Mouse (Mus musculus): ENCODE measurements around the gene Naa16. TPM values are rescaled to one million over a fixed set of nuclear protein-coding genes. Genes with fewer than 3 reads are reported as not detected.

Naa16 gene
- total RNA-seq, 2 experiments from 2014 or later, result 12.6 to 13.8 TPM

- no peak for DNase-seq
- intact Hi-C loops (cut with DNase I), result no loop called here
Measured at GRCm38 (mm10) chr14:79331936-79332335, 58.6 kb downstream of the Naa16 start.

- intact Hi-C loops (cut with DNase I), result no loop called here
- DNase-seq, result no peak
Measured at GRCm38 (mm10) chr14:79330944-79331561, 59.5 kb downstream of the Naa16 start.

- intact Hi-C loops (cut with DNase I), result loop anchor here (5.0 to 10.0 kb wide), 2 partner anchors 205 to 662 kb away; no protein-coding TSS in a partner anchor
- peak; percentile 21 for DNase-seq
Measured at GRCm38 (mm10) chr14:79327033-79327432, 63.5 kb downstream of the Naa16 start.

DNA sequence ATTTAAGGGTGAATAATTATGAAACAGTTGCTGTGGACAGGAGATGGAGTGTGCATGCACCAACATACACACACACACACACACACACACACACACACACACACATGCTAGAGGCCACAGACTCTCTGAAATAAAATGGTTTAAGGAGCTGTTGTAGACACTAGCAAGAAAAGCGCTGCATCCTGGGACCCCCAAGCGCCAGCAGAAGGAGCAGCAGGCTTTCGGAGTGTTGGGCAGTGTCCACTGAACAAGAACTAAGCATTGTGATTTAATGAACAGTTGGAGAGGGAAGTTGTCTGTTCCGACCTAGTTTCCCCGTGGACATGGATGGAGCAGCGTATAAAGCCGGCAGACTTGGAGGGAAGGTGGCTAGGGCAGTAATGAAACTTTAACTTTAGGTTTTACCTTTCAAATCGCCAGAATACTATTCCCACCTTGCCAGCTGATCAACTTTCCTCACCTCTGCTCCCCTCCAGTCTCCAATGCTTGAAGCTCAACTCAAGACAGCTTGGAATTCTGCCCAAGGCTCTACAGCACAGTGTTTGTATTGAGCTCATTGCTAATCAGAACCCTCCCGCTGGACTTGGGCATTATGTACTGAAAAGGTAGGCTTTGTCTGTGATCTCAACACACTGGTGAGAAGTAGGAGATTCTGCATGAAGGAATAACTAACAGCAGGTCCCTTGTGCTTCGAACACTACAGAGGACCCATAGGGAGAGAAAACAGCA is 66.3 kb downstream of the Naa16 start:
- peak; percentile 21 for DNase-seq
- intact Hi-C loops (cut with DNase I), result loop anchor here (10.0 kb wide), 1 partner anchor 659 kb away; no protein-coding TSS in a partner anchor

DNA sequence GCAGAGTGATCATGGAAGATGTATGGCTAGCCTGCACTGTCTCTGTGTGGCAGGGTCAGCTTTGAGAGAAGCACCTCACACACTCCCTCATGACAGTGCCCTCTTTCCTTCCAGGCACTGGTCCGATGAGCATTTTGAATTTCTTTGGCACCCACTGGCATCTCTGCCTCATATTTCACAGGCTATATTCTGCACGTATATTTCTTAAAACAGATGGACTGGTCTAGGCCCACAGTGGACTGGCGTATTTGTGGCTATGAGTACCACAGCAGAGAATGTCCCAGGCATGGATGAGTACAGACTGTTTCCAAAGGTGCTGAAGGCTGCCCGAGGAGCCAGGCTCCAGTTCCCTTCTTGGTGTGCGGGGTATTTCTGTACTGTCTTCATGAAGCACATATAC is 68.7 kb downstream of the Naa16 start:
- no peak for DNase-seq
- intact Hi-C loops (cut with DNase I), result loop anchor here (10.0 kb wide), 1 partner anchor 657 kb away; no protein-coding TSS in a partner anchor

GRCm38 (mm10) chr14:79321152-79321551 is 69.4 kb downstream of the Naa16 start:
- intact Hi-C loops (cut with DNase I), result loop anchor here (10.0 kb wide), 1 partner anchor 656 kb away; no protein-coding TSS in a partner anchor

DNA sequence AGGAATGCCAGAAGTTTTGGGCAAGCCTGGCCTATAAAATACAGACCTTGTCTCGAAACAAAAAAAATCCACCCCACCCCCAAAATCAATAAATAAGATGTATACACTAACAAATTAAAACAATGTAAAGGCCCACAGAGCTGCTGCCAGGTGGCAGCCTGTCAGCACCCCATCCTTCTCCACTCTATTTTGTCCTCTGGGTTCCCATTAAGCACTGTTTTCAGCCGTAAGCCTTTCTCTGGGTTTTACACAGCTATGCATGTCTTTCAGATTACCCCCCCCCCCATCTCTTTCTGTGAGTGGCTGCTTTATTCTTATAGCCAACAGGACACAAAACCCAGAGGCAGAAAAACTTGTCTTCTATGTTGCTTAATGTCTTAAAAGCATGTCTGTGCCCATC is 73.0 kb downstream of the Naa16 start:
- intact Hi-C loops (cut with DNase I), result no loop called here

More at GRCm38 (mm10) chr14:79321152-79321551, 69.4 kb downstream of the Naa16 start:
- DNase-seq, result peak; percentile 50

GRCm38 (mm10) chr14:79315877-79316276 is 74.7 kb downstream of the Naa16 start:
- DNase-seq, result no peak
- intact Hi-C loops (cut with DNase I), result no loop called here

More for the DNA sequence above, 73.0 kb downstream of the Naa16 start:
- DNase-seq, result no peak

DNA sequence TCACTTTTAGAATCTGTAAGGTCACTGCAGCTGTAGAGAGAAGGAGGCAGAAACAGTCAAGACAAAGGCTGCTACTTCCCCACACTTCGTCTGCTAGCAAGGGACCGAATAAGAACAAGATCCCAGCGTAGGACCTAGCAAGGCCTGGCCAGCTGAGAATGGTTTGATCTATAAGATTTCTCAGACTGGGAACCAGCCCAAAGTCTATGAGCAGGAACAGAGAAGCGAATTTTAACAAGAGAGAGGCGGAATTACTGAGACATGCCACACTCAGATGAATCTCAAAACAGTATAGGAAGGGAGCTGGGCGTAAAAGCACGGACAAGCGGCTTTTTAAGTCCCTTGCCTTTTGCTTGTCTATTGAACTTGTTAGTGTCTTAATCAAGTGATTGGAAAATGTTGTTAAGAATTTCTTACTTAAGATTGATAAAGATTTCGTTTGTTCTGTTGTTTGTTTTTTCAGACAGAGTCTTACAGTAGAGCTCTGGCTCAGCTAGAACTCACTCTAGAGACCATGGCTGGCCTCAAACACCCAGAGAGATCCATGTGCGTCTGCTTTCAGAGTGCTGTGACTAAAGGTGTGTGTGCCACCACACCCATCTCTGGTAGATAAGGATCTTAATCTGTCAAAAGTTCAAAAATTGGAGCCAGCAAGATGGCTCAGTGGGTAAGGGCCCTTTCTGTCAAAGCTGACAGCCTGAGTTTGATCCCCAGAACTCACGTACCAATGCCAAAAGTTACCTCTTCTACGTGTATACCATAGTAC is 76.2 kb downstream of the Naa16 start:
- no peak for DNase-seq
- intact Hi-C loops (cut with DNase I), result no loop called here

- intact Hi-C loops (cut with DNase I), result no loop called here
- no peak for DNase-seq
Measured at GRCm38 (mm10) chr14:79313439-79314175, 77.0 kb downstream of the Naa16 start.

DNA sequence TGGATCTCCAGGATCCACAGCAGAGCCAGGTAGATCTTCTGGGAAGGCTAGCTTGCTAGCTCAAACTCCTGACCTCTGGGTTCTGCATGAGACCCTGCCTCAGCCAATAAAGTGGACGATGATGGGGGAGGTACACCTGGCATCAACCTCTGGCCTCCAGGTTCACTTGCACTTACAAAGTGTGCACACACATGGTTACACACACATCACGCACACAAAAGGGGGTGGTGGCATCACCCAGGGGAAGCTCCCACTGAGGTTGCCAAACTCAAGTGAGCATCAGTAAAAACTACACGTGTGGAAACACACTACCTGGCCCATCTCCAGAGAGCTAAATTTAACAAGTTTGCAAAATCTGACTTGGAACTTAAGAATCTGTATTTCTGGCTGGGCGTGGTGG is 77.9 kb downstream of the Naa16 start:
- intact Hi-C loops (cut with DNase I), result no loop called here
- no peak for DNase-seq

DNA sequence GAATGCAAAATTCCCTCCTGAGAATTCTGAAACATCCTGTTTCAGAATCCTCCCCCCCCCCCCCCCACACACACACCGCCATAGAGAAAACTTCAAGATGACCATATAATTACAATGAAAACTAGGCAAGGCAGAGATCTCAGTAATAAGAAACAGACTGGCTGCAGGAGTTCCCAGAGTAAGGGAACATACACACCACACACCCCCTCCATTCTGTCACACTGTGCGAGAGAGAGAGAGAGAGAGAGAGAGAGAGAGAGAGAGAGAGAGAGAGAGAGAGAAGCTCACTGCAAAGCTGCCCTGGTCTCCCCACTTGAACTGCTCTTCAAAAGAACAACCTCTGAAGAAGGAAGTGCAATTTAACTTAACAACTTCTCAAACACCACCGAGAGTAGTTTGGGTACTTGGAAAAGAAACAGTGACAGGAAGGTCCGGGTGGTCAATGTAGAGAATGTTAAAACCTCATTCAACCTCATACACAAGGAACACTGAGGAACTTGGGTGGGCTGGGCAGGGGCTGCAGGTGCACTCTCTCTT is 78.6 kb downstream of the Naa16 start:
- no peak for DNase-seq
- intact Hi-C loops (cut with DNase I), result no loop called here

DNA sequence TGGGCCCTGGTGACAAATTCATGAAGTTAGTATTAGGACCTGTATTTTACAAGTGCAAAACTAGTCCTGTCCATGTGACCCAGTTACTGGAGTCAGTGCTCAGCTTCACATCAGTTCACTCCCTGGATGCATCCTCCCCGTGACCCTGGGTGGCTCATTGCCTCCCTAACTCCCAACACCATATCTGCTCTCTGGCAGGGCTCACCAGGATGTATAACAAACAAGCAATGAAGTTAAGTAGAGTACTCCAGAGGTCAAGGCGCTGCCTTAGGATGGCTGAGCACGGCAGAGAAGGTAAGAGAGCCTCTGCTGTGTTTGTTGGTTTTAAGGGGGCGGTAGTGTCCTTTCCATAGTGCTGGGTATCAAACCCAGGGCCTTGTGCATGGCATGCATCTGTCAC is 81.5 kb downstream of the Naa16 start:
- intact Hi-C loops (cut with DNase I), result no loop called here
- DNase-seq, result no peak

DNA sequence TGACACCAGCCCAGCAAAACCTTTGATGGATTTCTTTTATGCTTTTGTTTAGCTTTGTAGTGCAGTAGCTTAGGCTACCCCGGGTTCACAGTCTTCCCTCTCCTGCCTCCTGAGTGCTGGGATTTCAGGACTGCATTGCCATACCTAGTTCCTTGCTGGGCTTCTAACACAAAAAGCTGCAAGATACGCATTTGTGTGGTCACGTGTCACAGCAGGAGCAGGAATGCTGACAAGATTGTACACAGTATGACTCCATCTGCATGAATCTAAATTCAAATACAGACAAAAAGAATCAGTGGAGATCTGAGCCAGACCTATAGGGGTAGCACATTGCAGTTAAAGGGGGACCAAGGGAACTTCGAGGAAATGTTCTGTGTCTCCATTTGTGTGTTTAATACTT is 82.2 kb downstream of the Naa16 start:
- DNase-seq, result no peak
- intact Hi-C loops (cut with DNase I), result no loop called here

DNA sequence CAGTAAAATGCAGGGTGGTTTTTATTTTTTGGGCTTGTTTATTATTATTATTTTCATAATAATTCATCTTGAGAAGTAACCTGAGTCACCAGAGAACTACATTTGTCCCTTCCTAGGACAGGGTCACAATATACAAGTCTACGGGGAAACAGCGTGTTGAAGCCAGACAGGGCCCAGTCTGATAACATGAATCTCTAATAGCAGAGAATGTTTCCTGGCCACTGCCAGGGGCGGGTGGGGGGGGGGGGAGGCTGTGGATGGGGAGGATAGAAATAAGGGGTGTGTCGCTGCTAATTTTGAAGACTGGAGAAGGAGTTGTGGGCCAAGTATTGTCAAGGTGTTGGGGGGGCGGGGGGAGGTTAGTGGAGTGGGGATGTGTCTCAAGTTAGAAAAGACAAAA is 82.7 kb downstream of the Naa16 start:
- intact Hi-C loops (cut with DNase I), result no loop called here
- DNase-seq, result no peak

DNA sequence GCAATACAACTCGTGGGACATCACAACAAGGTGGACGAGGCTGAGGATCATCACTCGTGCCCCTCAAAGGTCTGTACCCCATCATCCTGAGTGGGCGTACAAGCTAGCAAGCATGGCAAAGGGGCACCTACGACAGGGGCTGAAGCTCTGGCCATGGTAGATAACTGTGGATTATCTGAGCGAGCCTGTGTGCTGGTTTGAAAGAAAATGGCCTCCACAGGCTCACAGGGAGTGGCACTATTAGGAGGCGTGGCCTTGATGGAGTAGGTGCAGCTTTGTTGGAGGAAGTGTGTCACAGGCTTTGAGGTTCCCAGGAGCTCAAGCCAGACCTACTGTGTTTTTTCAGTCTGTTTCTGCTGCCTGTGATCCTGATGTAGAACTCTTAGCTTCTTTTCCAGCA is 83.4 kb downstream of the Naa16 start:
- intact Hi-C loops (cut with DNase I), result no loop called here
- DNase-seq, result no peak

- no peak for DNase-seq
- intact Hi-C loops (cut with DNase I), result no loop called here
Measured at GRCm38 (mm10) chr14:79304873-79305464, 85.6 kb downstream of the Naa16 start.

DNA sequence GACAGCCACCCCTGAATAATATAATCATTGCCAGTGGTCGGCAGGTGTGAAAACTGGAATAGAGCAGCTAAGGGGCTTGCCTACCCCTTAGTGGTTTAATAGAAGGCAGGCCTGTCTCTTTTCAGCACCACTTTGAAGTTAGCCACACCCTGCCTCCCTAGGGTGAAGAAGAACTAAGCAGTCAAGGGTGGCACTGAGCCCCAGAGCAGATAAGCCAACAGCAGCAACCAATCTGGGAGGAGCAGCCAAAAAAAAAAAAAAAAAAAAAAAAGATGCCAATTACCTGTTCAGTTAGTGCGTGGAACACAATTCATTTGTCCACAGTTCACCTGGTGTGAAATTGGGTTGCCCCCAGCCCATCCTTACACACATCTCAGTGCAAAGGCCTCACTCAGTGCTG is 87.4 kb downstream of the Naa16 start:
- no peak for DNase-seq
- intact Hi-C loops (cut with DNase I), result no loop called here

- intact Hi-C loops (cut with DNase I), result no loop called here
Measured at GRCm38 (mm10) chr14:79301466-79301875, 89.1 kb downstream of the Naa16 start, which contains the start of gene Rgcc. Gene Rgcc (minus strand): TSS chr14:79301645.

More at GRCm38 (mm10) chr14:79301466-79301875, 89.1 kb downstream of the Naa16 start, which contains the start of gene Rgcc:
- DNase-seq, result peak; percentile 96

Data from left cerebral cortex, postnatal 4 days (tissue).